Mouse (Mus musculus): Measurements from ENCODE around the gene Ino80d. TPM values are rescaled to one million over a fixed set of nuclear protein-coding genes. Genes with fewer than 3 reads are reported as not detected.

Ino80d gene
- polyA plus RNA-seq, 1 experiment: 15.1 TPM

DNA sequence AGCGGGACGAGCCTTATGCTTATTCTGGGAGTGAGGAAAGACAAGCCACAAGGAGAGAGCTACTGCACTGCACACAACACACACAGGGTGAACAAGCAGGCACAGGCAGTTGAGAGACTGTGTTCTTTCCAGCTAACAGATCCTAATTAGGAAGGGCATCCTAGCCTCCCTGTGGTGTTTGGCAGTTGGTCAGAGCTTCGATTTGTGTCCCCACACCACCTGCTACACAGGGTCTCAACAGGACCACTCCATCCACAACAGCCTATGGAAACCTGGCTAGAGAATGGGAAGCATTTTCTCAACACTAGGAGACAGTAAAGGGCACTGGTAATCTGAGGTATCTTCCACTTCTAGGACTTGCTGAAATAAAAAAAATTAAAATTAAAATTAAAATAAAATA is 57.1 kb downstream of the Ino80d start:
- no peak for TF ChIP-seq CTCF (IDR thresholded peaks at IDR 0.05; ENCODE audit: extremely low read depth, insufficient read depth, insufficient read length, insufficient replicate concordance)
- no peak for TF ChIP-seq POLR2A (IDR thresholded peaks at IDR 0.05; ENCODE audit: low read depth, low read length)
- no peak overlapping the region for H3K4me3 ChIP-seq (ENCODE audit: extremely low read depth, insufficient read depth, insufficient read length)
- H3K27ac ChIP-seq (ENCODE audit: insufficient read depth, low read length): no peak overlapping the region
- no peak for DNase-seq (ENCODE audit: low read depth in 1 of 2, low spot score in 2 of 2)
- H3K4me1 ChIP-seq (ENCODE audit: control insufficient read depth, insufficient read depth, insufficient read length): no peaks in the 10 kb centered on the region
- whole genome bisulfite sequencing: 94% methylated on average over 3 of the region's 3 CpGs
- H3K27me3 ChIP-seq (ENCODE audit: control insufficient read depth, insufficient read depth, low read length): no peaks in the 10 kb centered on the region
- H3K36me3 ChIP-seq (ENCODE audit: control insufficient read depth, insufficient read depth, low read length): peaks cover 47% of the 10 kb centered on the region

DNA sequence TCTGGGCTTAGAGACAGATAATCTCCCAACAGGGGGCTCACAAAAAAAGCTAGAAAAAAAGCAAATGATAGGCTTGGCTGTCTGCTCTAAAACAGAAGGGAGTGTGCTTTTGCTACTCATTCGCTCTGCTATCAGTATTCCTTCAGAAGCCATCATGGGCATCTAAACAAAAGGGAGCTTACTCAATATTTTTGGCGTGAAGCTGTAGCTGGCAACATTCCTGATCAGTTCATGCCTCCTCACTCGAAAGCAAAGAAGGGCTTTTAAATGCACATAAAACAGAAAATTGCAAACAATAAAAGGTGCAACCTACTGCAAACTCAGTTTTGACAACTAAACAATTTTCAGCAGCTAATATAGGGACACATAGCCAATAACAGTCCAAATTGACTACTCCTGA is 59.1 kb downstream of the Ino80d start:
- TF ChIP-seq CTCF (IDR thresholded peaks at IDR 0.05; ENCODE audit: extremely low read depth, insufficient read depth, insufficient read length, insufficient replicate concordance) (no peak), POLR2A (IDR thresholded peaks at IDR 0.05; ENCODE audit: low read depth, low read length) (no peak)
- no peak overlapping the region for H3K27ac ChIP-seq (ENCODE audit: insufficient read depth, low read length)
- H3K27me3 ChIP-seq (ENCODE audit: control insufficient read depth, insufficient read depth, low read length): no peaks in the 10 kb centered on the region
- peaks cover 32% of the 10 kb centered on the region for H3K36me3 ChIP-seq (ENCODE audit: control insufficient read depth, insufficient read depth, low read length)
- no peak for DNase-seq (ENCODE audit: low read depth in 1 of 2, low spot score in 2 of 2)
- H3K4me1 ChIP-seq (ENCODE audit: control insufficient read depth, insufficient read depth, insufficient read length): no peaks in the 10 kb centered on the region
- 83% methylated on average over 3 of the region's 3 CpGs for WGBS
- H3K4me3 ChIP-seq (ENCODE audit: extremely low read depth, insufficient read depth, insufficient read length): no peak overlapping the region

DNA sequence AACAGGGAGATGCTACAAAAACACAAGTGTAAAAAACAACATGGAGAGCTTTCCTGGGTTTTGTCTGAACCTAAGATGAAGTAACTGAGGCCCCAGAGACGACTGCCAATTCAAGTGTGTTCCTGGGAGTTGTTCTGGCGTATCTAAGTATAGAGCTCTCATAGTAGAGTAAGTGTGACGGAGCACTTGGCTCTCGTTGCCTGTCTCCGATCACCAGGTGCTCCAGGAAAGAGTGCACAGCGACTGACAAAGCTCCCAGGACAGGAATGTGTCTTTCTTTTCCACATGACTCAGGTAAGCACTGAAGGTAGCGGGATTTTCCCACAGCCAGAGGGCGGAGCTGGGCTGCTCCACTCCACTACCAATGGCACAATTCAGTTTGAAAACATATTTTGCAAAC is 63.6 kb downstream of the Ino80d start:
- peaks cover 10% of the 10 kb centered on the region for H3K36me3 ChIP-seq (ENCODE audit: control insufficient read depth, insufficient read depth, low read length)
- DNase-seq (ENCODE audit: low read depth in 1 of 2, low spot score in 2 of 2): no peak
- 95% methylated on average over 8 of the region's 8 CpGs for WGBS
- TF ChIP-seq POLR2A (IDR thresholded peaks at IDR 0.05; ENCODE audit: low read depth, low read length) (no peak), CTCF (IDR thresholded peaks at IDR 0.05; ENCODE audit: extremely low read depth, insufficient read depth, insufficient read length, insufficient replicate concordance) (no peak)
- no peaks in the 10 kb centered on the region for H3K27me3 ChIP-seq (ENCODE audit: control insufficient read depth, insufficient read depth, low read length)
- no peak overlapping the region for H3K4me3 ChIP-seq (ENCODE audit: extremely low read depth, insufficient read depth, insufficient read length)
- H3K27ac ChIP-seq (ENCODE audit: insufficient read depth, low read length): no peak overlapping the region
- no peaks in the 10 kb centered on the region; the same call in 1 of the 2 replicates for H3K4me1 ChIP-seq (ENCODE audit: control insufficient read depth, insufficient read depth, insufficient read length)

DNA sequence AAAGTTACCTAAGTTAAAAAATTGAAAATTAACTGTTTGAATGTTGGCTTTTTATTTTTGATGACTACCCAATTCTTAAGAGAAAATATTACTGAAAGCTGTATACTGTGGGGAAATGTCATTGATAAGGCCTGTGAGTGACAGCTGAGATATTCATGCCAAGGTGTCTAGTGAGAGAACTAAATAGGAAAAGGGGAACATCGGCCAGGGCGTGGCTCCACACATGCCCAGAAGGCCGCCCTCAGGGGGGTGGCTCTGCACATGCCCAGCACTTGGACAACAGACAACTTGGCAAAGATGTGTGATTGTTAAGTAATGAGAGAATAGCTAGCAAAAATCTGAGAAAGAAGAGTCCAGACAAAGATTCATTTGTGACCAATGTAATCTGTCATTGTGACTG is 64.5 kb downstream of the Ino80d start:
- H3K4me3 ChIP-seq (ENCODE audit: extremely low read depth, insufficient read depth, insufficient read length): no peak overlapping the region
- no peak for TF ChIP-seq CTCF (IDR thresholded peaks at IDR 0.05; ENCODE audit: extremely low read depth, insufficient read depth, insufficient read length, insufficient replicate concordance)
- no peak for TF ChIP-seq POLR2A (IDR thresholded peaks at IDR 0.05; ENCODE audit: low read depth, low read length)
- no peak for DNase-seq (ENCODE audit: low read depth in 1 of 2, low spot score in 2 of 2)
- H3K27ac ChIP-seq (ENCODE audit: insufficient read depth, low read length): no peak overlapping the region
- peaks cover 9% of the 10 kb centered on the region for H3K36me3 ChIP-seq (ENCODE audit: control insufficient read depth, insufficient read depth, low read length)
- 81% methylated on average over 3 of the region's 3 CpGs for WGBS
- H3K4me1 ChIP-seq (ENCODE audit: control insufficient read depth, insufficient read depth, insufficient read length): no peaks in the 10 kb centered on the region; the same call in 1 of the 2 replicates
- H3K27me3 ChIP-seq (ENCODE audit: control insufficient read depth, insufficient read depth, low read length): no peaks in the 10 kb centered on the region

DNA sequence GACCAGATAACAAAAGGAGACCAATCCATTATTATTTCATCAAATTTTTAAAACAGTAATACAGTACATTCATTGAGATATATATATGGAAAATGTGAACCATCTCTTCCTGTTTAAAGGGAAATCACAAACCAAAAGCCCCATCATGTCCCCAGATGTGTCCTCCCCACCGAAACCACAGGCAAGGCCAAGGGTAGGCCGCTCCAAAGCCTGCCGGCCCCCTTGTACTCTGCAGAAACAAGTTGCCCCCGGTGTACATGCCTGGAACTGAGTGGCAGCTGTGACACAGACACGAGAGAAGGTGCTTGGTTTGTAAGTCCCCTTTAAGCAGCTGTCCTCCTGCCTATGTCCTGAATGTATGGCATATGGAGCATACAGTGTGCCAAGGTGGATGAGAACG is 66.5 kb downstream of the Ino80d start:
- peaks cover 9% of the 10 kb centered on the region for H3K36me3 ChIP-seq (ENCODE audit: control insufficient read depth, insufficient read depth, low read length)
- no peak for DNase-seq (ENCODE audit: low read depth in 1 of 2, low spot score in 2 of 2)
- H3K4me3 ChIP-seq (ENCODE audit: extremely low read depth, insufficient read depth, insufficient read length): no peak overlapping the region
- TF ChIP-seq POLR2A (IDR thresholded peaks at IDR 0.05; ENCODE audit: low read depth, low read length) (no peak), CTCF (IDR thresholded peaks at IDR 0.05; ENCODE audit: extremely low read depth, insufficient read depth, insufficient read length, insufficient replicate concordance) (no peak)
- H3K4me1 ChIP-seq (ENCODE audit: control insufficient read depth, insufficient read depth, insufficient read length): no peaks in the 10 kb centered on the region; the same call in 1 of the 2 replicates
- no peak overlapping the region for H3K27ac ChIP-seq (ENCODE audit: insufficient read depth, low read length)
- 40% methylated on average over 6 of the region's 6 CpGs for WGBS
- no peaks in the 10 kb centered on the region for H3K27me3 ChIP-seq (ENCODE audit: control insufficient read depth, insufficient read depth, low read length)

DNA sequence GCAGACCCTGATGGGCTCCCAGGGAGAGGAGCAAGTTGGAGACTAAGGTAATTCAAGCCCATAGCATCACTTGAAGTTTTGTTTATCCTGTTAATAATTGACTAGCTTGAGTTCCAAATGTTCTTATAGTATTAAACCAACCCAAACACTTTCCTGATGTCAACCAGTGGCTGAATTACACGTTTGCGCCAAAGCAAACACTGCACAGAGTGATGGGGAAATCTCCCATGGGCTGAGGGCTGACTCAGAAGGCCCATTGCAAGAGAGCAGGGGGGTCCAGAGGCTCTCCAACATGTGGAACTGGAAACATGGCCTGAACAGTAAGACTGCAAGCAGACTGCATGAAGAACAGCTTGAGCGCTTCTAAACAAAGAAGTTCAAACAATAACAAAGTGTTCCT is 81.5 kb downstream of the Ino80d start:
- Histone ChIP-seq H3K36me3 (ENCODE audit: control insufficient read depth, insufficient read depth, low read length) (no peaks in the 10 kb centered on the region), H3K27ac (ENCODE audit: insufficient read depth, low read length) (no peak overlapping the region), H3K4me1 (ENCODE audit: control insufficient read depth, insufficient read depth, insufficient read length) (no peaks in the 10 kb centered on the region), H3K4me3 (ENCODE audit: extremely low read depth, insufficient read depth, insufficient read length) (no peak overlapping the region), H3K27me3 (ENCODE audit: control insufficient read depth, insufficient read depth, low read length) (no peaks in the 10 kb centered on the region)
- no peak for DNase-seq (ENCODE audit: low read depth in 1 of 2, low spot score in 2 of 2)
- no peak for TF ChIP-seq CTCF (IDR thresholded peaks at IDR 0.05; ENCODE audit: extremely low read depth, insufficient read depth, insufficient read length, insufficient replicate concordance)
- no peak for TF ChIP-seq POLR2A (IDR thresholded peaks at IDR 0.05; ENCODE audit: low read depth, low read length)
- 93% methylated on average over 3 of the region's 3 CpGs for WGBS

DNA sequence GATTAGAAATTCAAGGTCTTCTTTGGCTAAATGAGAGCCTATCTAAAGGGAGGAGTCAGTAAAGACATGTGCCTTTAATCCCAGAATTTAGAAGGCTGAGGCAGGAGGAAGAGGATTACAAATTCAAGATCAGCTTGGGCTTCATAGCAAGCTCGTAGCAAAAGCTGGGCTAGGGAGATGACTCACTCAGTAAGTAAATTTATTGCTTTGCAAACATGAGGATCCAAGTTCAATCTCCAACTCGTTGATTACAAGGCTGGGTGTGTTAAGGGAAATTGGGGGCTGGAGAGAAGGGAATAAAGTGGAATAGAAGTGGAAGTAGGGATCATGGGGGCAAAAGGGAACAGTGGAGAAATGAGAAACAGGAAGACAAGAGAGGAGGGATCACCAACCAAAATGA is 94.6 kb downstream of the Ino80d start:
- TF ChIP-seq POLR2A (IDR thresholded peaks at IDR 0.05; ENCODE audit: low read depth, low read length) (no peak), CTCF (IDR thresholded peaks at IDR 0.05; ENCODE audit: extremely low read depth, insufficient read depth, insufficient read length, insufficient replicate concordance) (no peak)
- DNase-seq (ENCODE audit: low read depth in 1 of 2, low spot score in 2 of 2): no peak
- Histone ChIP-seq H3K4me3 (ENCODE audit: extremely low read depth, insufficient read depth, insufficient read length) (no peak overlapping the region), H3K36me3 (ENCODE audit: control insufficient read depth, insufficient read depth, low read length) (no peaks in the 10 kb centered on the region), H3K27ac (ENCODE audit: insufficient read depth, low read length) (no peak overlapping the region), H3K4me1 (ENCODE audit: control insufficient read depth, insufficient read depth, insufficient read length) (no peaks in the 10 kb centered on the region), H3K27me3 (ENCODE audit: control insufficient read depth, insufficient read depth, low read length) (no peaks in the 10 kb centered on the region)
- WGBS: 69% methylated on average over 2 of the region's 2 CpGs
